Mouse (Mus musculus) stomach, embryonic 16.5 days (tissue): ENCODE results near the gene Ctnnal1. TPM values are rescaled to one million over a fixed set of nuclear protein-coding genes. Genes with fewer than 3 reads are reported as not detected.
A peak's percentile ranks its signal among the peaks of the same experiment; 100 is the strongest.

Source experiments
- ATAC-seq: fragments of 200-750 bp; cut with Nextera tagmentation; 2 replicates; pipeline ENCODE4 v1.8.0; 2017; ENCODE audit warnings: moderate number of reproducible peaks, moderate TSS enrichment; ENCODE audit not compliant: insufficient read depth, low FRiP score
- H3K27ac ChIP-seq: fragments of 300-500 bp; sonication (generic); 2 replicates; pipeline ENCODE4 v1.5.1; 2014; ENCODE audit warnings: low read length
- H3K27me3 ChIP-seq: fragments of 300-500 bp; sonication (generic); 2 replicates; pipeline ENCODE4 v1.6.1; 2014; ENCODE audit warnings: low read length, control low read depth, mixed read lengths; ENCODE audit not compliant: control insufficient read depth, insufficient read depth
- H3K36me3 ChIP-seq: fragments of 300-500 bp; sonication (generic); 2 replicates; pipeline ENCODE4 v1.6.1; 2014; ENCODE audit warnings: low read length; ENCODE audit not compliant: control insufficient read depth, insufficient read depth
- H3K4me1 ChIP-seq: fragments of 300-500 bp; sonication (generic); 2 replicates; pipeline ENCODE4 v1.6.1; 2014; ENCODE audit warnings: low read length, control low read depth, mixed read lengths; ENCODE audit not compliant: control insufficient read depth, insufficient read depth
- H3K4me2 ChIP-seq: fragments of 300-500 bp; sonication (generic); 2 replicates; pipeline ENCODE4 v1.6.1; 2014; ENCODE audit warnings: low read depth, low read length, mixed read lengths
- H3K4me3 ChIP-seq: fragments of 300-500 bp; sonication (generic); replicated peaks from 2 replicates; pipeline ENCODE4 v1.5.1; 2014; ENCODE audit warnings: mild to moderate bottlenecking, low read length
- H3K9ac ChIP-seq: fragments of 300-500 bp; sonication (generic); 2 replicates; pipeline ENCODE4 v1.6.1; 2014; ENCODE audit warnings: low read length
- H3K9me3 ChIP-seq: fragments of 300-500 bp; sonication (generic); replicated peaks from 2 replicates; pipeline ENCODE4 v1.6.1; 2016; ENCODE audit warnings: low read length, control low read depth; ENCODE audit not compliant: control insufficient read depth
- WGBS: fragments of 180-500 bp; shearing (Covaris S2); extraction: QIAGEN DNeasy Blood & Tissue Kit; methylation state at CpG from one replicate; pipeline ENCODE4 v1.1.7; 2014; 5-methylcytosine and 5-hydroxymethylcytosine counted together
- microRNA counts: library from miRNA; unstranded; fragments of <30 nt; microRNA quantifications from one replicate; lab custom pipeline; 2016
- microRNA-seq: library from miRNA; unstranded; fragments of <30 nt; microRNA quantifications from one replicate; pipeline ENCODE4, GENCODE M21; 2016
- polyA plus RNA-seq: library from polyadenylated mRNA; unstranded; fragments of >200 nt; fragmentation: Nextera tagmentation; extraction: Ambion mirVana; gene quantifications from 2 replicates; pipeline ENCODE4 v1.2.1, GENCODE M21; 2015

The Ctnnal1 gene
- polyA plus RNA-seq, 1 experiment from 2014 or later: 17.5 TPM

GRCm38 (mm10) chr4:56802669-56803150 is 62.3 kb downstream of the Ctnnal1 start:
- Histone ChIP-seq H3K4me3 (peak overlapping the region; percentile 86), H3K4me1 (peaks cover 15% of the 10 kb centered on the region), H3K4me2 (peak overlapping the region; percentile 87), H3K9ac (peak overlapping the region; percentile 88), H3K27me3 (no peaks in the 10 kb centered on the region), H3K36me3 (peaks cover 19% of the 10 kb centered on the region; the same call in 1 of the 2 replicates), H3K9me3 (no peaks in the 10 kb centered on the region), H3K27ac (no peak overlapping the region)
- ATAC-seq: peak; percentile 34; the same call in 1 of the 2 replicates
- 2% methylated on average over 25 of the region's 25 CpGs for WGBS

- ATAC-seq: peak; percentile 96
- Histone ChIP-seq H3K36me3 (peaks cover 19% of the 10 kb centered on the region; the same call in 1 of the 2 replicates), H3K9ac (peak within 1 kb of the TSS; percentile 88), H3K4me1 (peaks cover 15% of the 10 kb centered on the region), H3K4me3 (peak within 1 kb of the TSS; percentile 86), H3K27me3 (no peaks in the 10 kb centered on the region), H3K27ac (peak within 1 kb of the TSS; percentile 65), H3K9me3 (no peaks in the 10 kb centered on the region), H3K4me2 (peak within 1 kb of the TSS; percentile 87)
- WGBS: under 1% methylated on average over 72 of the region's 72 CpGs
Observed at GRCm38 (mm10) chr4:56801907-56802668, 62.9 kb downstream of the Ctnnal1 start, which contains the start of the genes Elp1 and Fam206a. TSS of gene Elp1 (minus strand) at chr4:56802331. TSS of gene Fam206a (plus strand) at chr4:56802345.

GRCm38 (mm10) chr4:56791373-56791772 is 73.6 kb downstream of the Ctnnal1 start:
- H3K27ac ChIP-seq: no peak overlapping the region
- peaks cover 45% of the 10 kb centered on the region for H3K36me3 ChIP-seq
- WGBS: 30% methylated on average over 1 of the region's 1 CpGs
- no peak for ATAC-seq
- no peak overlapping the region for H3K4me3 ChIP-seq
- H3K9ac ChIP-seq: no peak overlapping the region
- no peaks in the 10 kb centered on the region for H3K27me3 ChIP-seq
- H3K4me1 ChIP-seq: no peaks in the 10 kb centered on the region
- H3K4me2 ChIP-seq: no peak overlapping the region
- no peaks in the 10 kb centered on the region for H3K9me3 ChIP-seq

- Histone ChIP-seq H3K4me2 (no peak overlapping the region), H3K27me3 (no peaks in the 10 kb centered on the region), H3K9me3 (no peaks in the 10 kb centered on the region), H3K27ac (no peak overlapping the region), H3K4me1 (no peaks in the 10 kb centered on the region), H3K4me3 (no peak overlapping the region), H3K9ac (no peak overlapping the region), H3K36me3 (peaks cover 24% of the 10 kb centered on the region; the same call in 1 of the 2 replicates)
- no peak for ATAC-seq
- 48% methylated on average over 1 of the region's 1 CpGs for WGBS
Observed at GRCm38 (mm10) chr4:56771065-56771464, 93.9 kb downstream of the Ctnnal1 start.

- Histone ChIP-seq H3K4me2 (no peak overlapping the region), H3K9me3 (no peaks in the 10 kb centered on the region), H3K9ac (no peak overlapping the region), H3K36me3 (peaks cover 28% of the 10 kb centered on the region; the same call in 1 of the 2 replicates), H3K27me3 (no peaks in the 10 kb centered on the region), H3K4me3 (no peak overlapping the region), H3K4me1 (no peaks in the 10 kb centered on the region), H3K27ac (no peak overlapping the region)
- no peak for ATAC-seq
- WGBS: 90% methylated on average over 7 of the region's 7 CpGs
Observed at GRCm38 (mm10) chr4:56768913-56769312, 96.1 kb downstream of the Ctnnal1 start.

GRCm38 (mm10) chr4:56767861-56768284 is 97.1 kb downstream of the Ctnnal1 start:
- Histone ChIP-seq H3K9me3 (no peaks in the 10 kb centered on the region), H3K27ac (no peak overlapping the region), H3K9ac (no peak overlapping the region), H3K4me2 (no peak overlapping the region), H3K27me3 (no peaks in the 10 kb centered on the region), H3K36me3 (peaks cover 22% of the 10 kb centered on the region; the same call in 1 of the 2 replicates), H3K4me3 (no peak overlapping the region), H3K4me1 (no peaks in the 10 kb centered on the region)
- WGBS: 48% methylated on average over 5 of the region's 5 CpGs
- peak; percentile 29; the same call in 1 of the 2 replicates for ATAC-seq

MicroRNAs encoded within 50 kb of the gene (microRNA counts, 519-probe panel; counts per million panel counts)
- 3,105 counts per million, percentile 71 among the panel's probes with 10 or more counts for microRNA mmu-miR-32 (lab: Ali Mortazavi, UCI)

Small RNA genes lying within 50 kb of the gene (microRNA-seq; reads per million reads assigned to microRNA genes)
- 240 reads per million, percentile 64 among the genes with 10 or more reads in this experiment for gene Mir32

Other genes starting within 250 kb of the Ctnnal1 start
- not detected in 2 replicates for gene Gm26657, start 125.1 kb downstream of the Ctnnal1 start, polyA plus RNA-seq
- gene Actl7b, start 123.7 kb downstream of the Ctnnal1 start, polyA plus RNA-seq: not detected in 2 replicates
- not detected in 2 replicates for gene Actl7a, start 121.8 kb downstream of the Ctnnal1 start, polyA plus RNA-seq
- 36.0 and 36.2 TPM in 2 replicates for gene Elp1, start 62.9 kb downstream of the Ctnnal1 start, polyA plus RNA-seq
- gene Fam206a, start 62.8 kb downstream of the Ctnnal1 start, polyA plus RNA-seq: 12.1 and 13.0 TPM in 2 replicates
- 5.7 and 5.8 TPM in 2 replicates for gene Tmem245, start 82.2 kb upstream of the Ctnnal1 start, polyA plus RNA-seq
- 0.60 and 0.71 TPM in 2 replicates for gene Frrs1l, start 125.2 kb upstream of the Ctnnal1 start, polyA plus RNA-seq